Mouse (Mus musculus) urinary bladder, adult 2 months (tissue): ENCODE results near the gene Ctrb1. TPM values are rescaled to one million over a fixed set of nuclear protein-coding genes. Genes with fewer than 3 reads are reported as not detected.
"Not testable (repeated sequence)": the region's sequence is repeated elsewhere in the genome, so short reads cannot be mapped to it uniquely, and the experiment has no call there.

Experiments
- DNase-seq: peaks from one replicate; pipeline ENCODE4 v3.0.0; 2022; ENCODE audit warnings: low spot score
- polyA plus RNA-seq: library from polyadenylated mRNA; depleted of rRNA; stranded (reverse); fragments of >200 nt; gene quantifications from 2 replicates; pipeline ENCODE4 v1.2.3, GENCODE M21; 2012

Gene Ctrb1
- polyA plus RNA-seq, 1 experiment, result 0.40 TPM

DNA sequence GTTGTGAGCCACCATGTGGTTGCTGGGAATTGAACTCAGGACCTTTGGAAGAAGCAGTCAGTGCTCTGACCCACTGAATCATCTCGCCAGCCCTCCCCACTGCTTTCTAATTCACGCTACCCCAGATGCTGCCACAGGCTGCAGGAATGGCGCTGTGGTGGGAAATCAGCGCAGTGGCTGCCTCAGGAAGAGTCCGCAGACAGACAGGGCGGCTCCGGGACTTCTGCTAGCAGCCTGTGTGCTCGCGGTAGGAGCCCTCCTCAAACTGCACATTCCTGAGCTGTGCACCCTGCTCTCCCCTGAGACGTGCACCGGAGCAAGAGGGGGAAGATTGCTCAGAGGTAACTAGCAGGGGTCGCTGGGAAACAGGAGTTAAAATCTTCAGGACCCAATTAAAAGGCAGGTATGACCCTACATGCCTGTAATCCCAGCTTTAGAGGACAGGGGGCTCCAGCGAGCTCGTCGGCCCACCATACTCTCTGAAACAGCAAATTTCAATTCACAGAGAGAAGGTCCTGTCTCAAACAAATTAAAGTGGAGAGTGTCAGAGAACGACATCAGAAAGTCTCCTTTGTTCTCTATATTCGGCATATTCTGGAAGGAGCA is 10.3 kb downstream of the Ctrb1 start:
- DNase-seq, result no peak

DNA sequence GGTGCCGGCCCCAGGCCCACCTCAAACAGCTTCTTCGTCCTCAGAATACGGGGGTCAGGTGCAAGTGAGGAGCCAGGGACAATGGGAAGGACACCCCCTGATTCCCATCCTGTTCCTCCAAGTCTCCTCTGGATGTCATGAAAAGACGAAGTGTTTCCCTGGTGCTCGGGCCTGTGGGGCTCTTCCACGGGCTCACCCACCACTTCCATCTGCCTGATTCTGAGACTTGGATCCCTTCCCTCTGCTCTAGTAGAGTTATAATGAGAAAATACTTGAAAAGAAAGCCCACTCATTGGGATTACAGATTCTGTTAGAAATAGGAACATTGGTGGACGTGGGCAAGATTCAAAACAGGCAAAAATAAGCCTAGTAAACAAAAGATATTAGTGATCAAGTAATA is 12.0 kb downstream of the Ctrb1 start:
- no peak for DNase-seq

DNA sequence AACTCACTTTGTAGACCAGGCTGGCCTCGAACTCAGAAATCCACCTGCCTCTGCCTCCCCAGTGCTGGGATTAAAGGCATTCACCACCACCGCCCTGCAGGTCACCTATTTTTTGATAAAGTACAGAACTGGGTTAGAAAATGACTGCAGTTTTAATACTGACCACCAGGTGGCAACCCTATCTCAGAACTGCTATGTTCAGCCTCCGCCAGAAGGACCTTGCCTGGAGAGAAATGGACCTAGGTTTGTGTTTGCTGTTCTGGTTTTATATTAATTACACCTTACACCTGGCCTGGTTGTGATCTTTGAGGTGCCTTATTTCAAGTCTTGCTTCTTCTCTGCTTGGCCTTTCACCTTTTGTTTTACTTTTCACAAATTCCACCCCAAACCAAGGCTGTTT is 12.7 kb downstream of the Ctrb1 start:
- no peak for DNase-seq

- no peak for DNase-seq
Observed at GRCm38 (mm10) chr8:111676237-111676636, 14.6 kb downstream of the Ctrb1 start.

GRCm38 (mm10) chr8:111666751-111667150 is 24.1 kb downstream of the Ctrb1 start:
- DNase-seq, result no peak

GRCm38 (mm10) chr8:111662473-111662872 is 28.3 kb downstream of the Ctrb1 start:
- DNase-seq, result peak; percentile 64

DNA sequence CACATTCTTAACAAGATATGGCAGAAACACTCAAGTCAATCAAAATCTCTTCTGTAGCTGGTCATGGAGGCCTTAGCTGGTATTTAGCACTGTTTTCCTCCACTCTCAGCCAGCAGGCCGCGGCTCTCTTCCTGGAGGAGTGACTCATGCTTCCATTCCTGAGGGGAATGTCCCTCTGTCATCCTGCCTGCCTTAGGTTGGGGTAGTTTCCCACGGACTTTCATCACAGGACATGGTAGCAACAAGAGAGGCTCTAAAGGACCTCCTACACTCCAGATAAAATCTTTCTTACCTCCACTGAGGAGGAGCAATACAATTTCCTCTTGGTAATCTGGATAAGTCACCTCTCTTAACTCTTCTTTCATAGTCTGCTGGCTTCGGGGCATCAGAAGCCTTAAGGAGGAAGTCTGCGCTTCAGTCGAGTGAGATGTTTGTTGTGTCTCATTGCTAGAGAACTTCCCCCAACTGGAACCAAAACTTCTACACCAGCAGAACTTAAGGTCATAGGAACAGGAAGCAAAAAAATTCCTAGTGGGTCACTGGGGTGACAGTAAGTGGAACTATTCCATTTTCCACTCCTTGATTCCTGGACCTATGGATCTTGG is 31.9 kb downstream of the Ctrb1 start:
- DNase-seq, result no peak

DNA sequence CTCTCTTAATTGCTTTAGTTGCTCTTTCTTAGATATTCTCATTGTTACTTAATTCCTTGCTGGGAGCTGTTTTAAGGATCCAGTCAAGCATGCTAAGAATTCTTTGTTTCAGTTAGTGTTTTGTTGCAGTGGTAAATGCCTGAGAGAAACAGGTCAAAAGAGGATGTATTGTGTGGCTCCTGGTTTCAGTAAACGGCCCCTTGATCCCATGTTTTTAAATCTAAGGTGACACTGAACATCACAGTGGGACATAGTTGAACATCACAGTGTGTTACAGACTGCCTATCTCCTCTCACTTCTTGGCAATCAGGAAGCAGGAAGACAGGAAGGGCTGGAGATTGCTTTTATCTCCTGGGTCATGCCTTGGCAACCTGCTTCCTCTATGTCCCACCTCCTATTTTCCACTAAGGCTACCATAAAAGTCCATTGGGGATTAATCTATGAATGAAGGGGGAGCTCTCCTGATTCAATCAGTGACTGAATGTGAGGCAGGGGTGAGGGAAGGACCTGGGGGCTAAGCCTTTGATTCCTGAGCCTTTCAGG is 33.4 kb downstream of the Ctrb1 start:
- no peak for DNase-seq

GRCm38 (mm10) chr8:111653524-111653923 is 37.3 kb downstream of the Ctrb1 start:
- no peak for DNase-seq

DNA sequence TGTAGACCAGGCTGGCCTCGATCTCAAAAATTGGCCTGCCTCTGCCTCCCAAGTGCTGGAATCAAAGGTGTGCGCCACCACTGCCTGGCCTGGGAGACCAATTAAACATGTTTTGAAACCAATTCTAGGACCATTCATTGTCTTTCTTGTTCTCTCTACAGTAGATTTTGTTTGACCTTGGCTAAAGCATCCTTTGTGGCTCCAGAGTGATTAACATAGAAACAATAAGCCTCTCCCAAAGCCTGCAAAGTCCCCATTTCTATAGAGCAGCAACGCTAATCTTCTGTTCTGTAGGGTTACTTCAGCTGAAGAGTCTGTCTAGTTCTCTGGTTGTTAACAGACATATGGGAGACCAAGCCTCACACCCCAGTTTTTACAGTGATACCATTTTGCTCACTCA is 40.2 kb downstream of the Ctrb1 start:
- no peak for DNase-seq

DNA sequence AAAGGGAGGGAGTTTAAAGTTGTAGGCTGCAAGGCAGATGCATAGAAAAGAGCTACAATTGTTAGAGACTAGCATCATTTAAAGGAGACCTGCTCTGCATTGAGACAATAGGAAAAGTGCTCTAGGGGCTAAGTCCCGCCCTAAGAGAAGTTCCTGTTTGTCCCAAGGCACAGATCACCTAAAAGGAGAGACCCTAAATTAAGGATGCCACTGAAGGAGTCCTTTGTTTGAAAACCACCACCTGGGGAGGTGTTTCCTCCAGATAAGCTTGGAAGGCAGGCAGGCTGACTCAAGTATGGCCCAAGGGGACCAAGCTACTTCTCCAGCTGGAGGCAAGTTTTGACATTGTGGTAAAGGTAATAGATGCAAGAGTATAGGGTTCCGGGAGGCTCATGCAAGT is 42.0 kb downstream of the Ctrb1 start:
- no peak for DNase-seq

DNA sequence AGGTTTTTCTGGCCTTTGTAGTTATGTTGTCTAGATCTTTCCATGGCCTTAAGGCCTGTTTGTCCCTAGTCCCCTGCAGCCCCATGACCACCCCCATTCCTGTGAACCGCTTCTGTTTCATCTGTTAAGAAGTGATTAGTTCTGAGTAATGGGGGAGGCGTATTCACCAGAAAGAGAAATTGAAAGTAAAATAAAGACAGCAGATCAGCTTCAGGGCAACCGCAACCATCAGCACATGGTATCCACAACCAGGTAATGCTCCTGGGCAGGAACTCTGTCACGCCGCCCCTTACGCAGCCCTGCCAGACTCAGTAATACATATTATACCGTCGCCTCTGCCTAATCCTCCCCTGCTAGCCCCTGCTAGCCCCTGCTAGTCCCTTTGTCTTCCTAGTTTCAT is 45.1 kb downstream of the Ctrb1 start:
- no peak for DNase-seq

DNA sequence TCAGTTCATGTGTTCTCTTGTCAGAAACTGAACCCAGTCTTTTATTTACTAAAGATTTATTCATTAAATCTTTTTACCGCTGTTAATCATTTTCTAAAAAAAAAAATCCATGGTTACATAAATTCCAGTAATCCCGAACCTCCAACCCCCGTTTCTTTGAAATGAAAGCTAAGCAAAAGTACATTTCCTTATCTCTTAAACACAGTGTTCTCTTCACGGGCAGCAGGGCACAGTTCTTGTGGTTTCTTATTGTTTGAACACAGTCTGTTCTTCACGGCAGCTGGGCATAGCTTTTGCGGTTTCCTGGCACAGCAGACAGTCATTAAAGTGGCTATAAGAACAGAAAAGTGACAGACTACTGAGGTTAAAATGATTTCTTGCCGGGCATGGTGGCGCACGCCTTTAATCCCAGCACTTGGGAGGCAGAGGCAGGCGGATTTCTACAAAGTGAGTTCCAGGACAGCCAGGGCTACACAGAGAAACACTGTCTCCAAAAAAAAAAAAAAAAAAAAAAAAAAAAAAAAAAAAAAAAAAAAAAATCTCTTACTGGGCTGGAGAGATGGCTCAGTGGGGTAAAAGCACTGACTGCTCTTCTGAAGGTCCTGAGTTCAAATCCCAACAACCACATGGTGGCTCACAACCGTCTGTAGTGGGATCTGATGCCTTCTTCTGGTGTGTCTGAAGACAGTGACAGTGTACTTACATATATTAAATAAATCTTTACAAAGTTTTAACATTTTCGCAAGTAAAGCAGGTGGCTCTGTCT is 46.3 kb downstream of the Ctrb1 start:
- not testable (repeated sequence) for DNase-seq

GRCm38 (mm10) chr8:111643264-111644141 is 47.3 kb downstream of the Ctrb1 start, which contains the start of gene Zfp1:
Zfp1 (plus strand) TSS chr8:111643401.
- peak; percentile 80 for DNase-seq

GRCm38 (mm10) chr8:111642939-111643263 is 47.9 kb downstream of the Ctrb1 start:
- no peak for DNase-seq

- no peak for DNase-seq
Observed at GRCm38 (mm10) chr8:111642496-111642895, 48.3 kb downstream of the Ctrb1 start.

DNA sequence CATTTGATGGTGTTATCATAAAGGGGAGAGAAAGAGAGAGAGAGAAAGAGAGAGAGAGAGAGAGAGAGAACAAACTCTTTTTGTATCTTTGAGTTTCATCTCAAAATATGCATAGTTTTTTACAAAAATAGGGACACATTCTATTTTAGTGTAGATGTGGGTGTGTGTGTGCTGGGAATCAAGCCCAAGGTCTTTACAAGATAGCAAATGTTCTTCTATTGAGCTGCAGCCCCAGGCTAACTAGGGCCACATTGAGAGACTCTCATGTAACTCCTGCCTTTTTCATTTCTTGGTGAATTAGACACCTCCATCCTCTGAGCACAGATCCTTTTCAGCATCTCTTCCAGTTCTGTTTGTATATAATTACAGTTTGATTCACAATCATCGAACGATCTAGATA is 49.7 kb downstream of the Ctrb1 start:
- DNase-seq, result no peak

DNA sequence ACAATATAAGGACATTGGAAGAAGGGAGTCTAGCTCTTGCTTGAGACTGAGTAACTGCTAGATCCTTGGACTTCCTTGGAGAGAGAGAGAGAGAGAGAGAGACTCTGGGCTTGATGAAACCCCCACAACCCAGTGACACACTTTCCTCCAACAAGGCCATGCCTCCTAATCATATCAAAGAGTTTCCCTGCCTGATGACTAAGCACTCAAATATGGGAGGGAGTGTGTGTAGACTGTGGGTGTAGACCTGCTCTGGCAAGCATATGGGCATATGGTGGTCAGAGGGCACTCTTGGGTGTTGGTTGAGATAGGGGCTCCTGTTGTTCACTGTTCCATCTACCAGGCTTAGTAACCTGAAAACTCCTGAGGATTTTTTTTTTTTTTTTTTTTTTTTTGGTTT is 52.7 kb downstream of the Ctrb1 start:
- DNase-seq, result no peak
